Mouse (Mus musculus) limb, embryonic 12.5 days (tissue): ENCODE data around the gene 4930556J24Rik. TPM values are rescaled to one million over a fixed set of nuclear protein-coding genes. Genes with fewer than 3 reads are reported as not detected.

ENCODE experiments used
- ATAC-seq: fragments of 200-750 bp; cut with Nextera tagmentation; 2 replicates; pipeline ENCODE4 v1.8.0; 2017; ENCODE audit warnings: low read depth, moderate TSS enrichment; ENCODE audit not compliant: insufficient number of reproducible peaks, insufficient read depth, low FRiP score, low TSS enrichment
- H3K27ac ChIP-seq: fragments of 300-500 bp; sonication (generic); 2 replicates; pipeline ENCODE4 v1.5.1; 2016; ENCODE audit warnings: mild to moderate bottlenecking, moderate library complexity
- H3K27me3 ChIP-seq: fragments of 300-500 bp; sonication (generic); 2 replicates; pipeline ENCODE4 v1.6.1; 2016; ENCODE audit warnings: mild to moderate bottlenecking, moderate library complexity
- H3K36me3 ChIP-seq: fragments of 300-500 bp; sonication (generic); 2 replicates; pipeline ENCODE4 v1.6.1; 2016; ENCODE audit warnings: mild to moderate bottlenecking, moderate library complexity
- H3K4me1 ChIP-seq: fragments of 300-500 bp; sonication (generic); replicated peaks from 2 replicates; pipeline ENCODE4 v1.6.1; 2016
- H3K4me2 ChIP-seq: fragments of 300-500 bp; sonication (generic); 2 replicates; pipeline ENCODE4 v1.6.1; 2016; ENCODE audit warnings: mild to moderate bottlenecking, moderate library complexity
- H3K4me3 ChIP-seq: fragments of 300-500 bp; sonication (generic); replicated peaks from 2 replicates; pipeline ENCODE4 v1.5.1; 2016; ENCODE audit warnings: mild to moderate bottlenecking
- H3K9ac ChIP-seq: fragments of 300-500 bp; sonication (generic); replicated peaks from 2 replicates; pipeline ENCODE4 v1.6.1; 2016; ENCODE audit warnings: mild to moderate bottlenecking, moderate library complexity
- H3K9me3 ChIP-seq: fragments of 300-500 bp; sonication (generic); 2 replicates; pipeline ENCODE4 v1.6.1; 2016; ENCODE audit warnings: mild to moderate bottlenecking, moderate library complexity
- WGBS: fragments of 180-500 bp; shearing (Covaris S2); methylation state at CpG from one replicate; pipeline ENCODE4 v1.1.7; 2016; 5-methylcytosine and 5-hydroxymethylcytosine counted together
- polyA plus RNA-seq: library from polyadenylated mRNA; unstranded; fragments of >200 nt; fragmentation: Nextera tagmentation; extraction: Ambion mirVana; gene quantifications from 2 replicates; pipeline ENCODE4 v1.2.1, GENCODE M21; 2016

4930556J24Rik gene
- polyA plus RNA-seq, 1 experiment from 2014 or later, result not detected

- no peak overlapping the region for H3K4me3 ChIP-seq
- H3K36me3 ChIP-seq, result no peaks in the 10 kb centered on the region
- no peak overlapping the region for H3K4me2 ChIP-seq
- whole genome bisulfite sequencing, result 85% methylated on average over 1 of the region's 1 CpGs
- ATAC-seq, result no peak
- no peaks in the 10 kb centered on the region for H3K9me3 ChIP-seq
- no peaks in the 10 kb centered on the region for H3K27me3 ChIP-seq
- no peak overlapping the region for H3K27ac ChIP-seq
- no peaks in the 10 kb centered on the region for H3K4me1 ChIP-seq
- H3K9ac ChIP-seq, result no peak overlapping the region
Observed at GRCm38 (mm10) chr11:3905446-3905845, 71.1 kb downstream of the 4930556J24Rik start.

- no peak overlapping the region for H3K4me3 ChIP-seq
- H3K36me3 ChIP-seq, result no peaks in the 10 kb centered on the region
- H3K27ac ChIP-seq, result no peak overlapping the region
- no peaks in the 10 kb centered on the region for H3K4me1 ChIP-seq
- H3K4me2 ChIP-seq, result no peak overlapping the region
- H3K9ac ChIP-seq, result no peak overlapping the region
- no peaks in the 10 kb centered on the region for H3K27me3 ChIP-seq
- WGBS, result 78% methylated on average over 6 of the region's 6 CpGs
- no peaks in the 10 kb centered on the region for H3K9me3 ChIP-seq
- ATAC-seq, result no peak
Observed at GRCm38 (mm10) chr11:3904673-3905072, 71.9 kb downstream of the 4930556J24Rik start.

DNA sequence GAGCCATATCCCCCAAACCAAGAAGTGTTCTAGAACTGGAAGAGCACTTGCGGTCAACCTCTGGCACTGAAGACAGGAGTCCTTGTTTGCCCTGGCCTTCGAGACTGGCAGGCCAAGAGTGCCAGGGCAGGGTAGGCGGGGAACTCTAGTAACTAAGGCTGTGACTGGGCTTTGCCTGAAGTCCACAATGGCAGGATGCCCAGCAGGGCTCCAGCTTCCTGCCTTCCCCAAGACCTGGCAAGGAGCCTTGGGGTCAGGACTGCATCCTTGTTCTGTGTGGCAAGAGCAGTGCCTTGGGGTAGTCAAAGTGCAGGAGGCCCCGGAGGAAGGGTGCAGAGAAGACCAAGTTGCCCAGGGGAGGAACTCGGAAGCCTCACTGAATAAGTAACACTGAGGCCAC, 73.5 kb downstream of the 4930556J24Rik start:
- 84% methylated on average over 5 of the region's 5 CpGs for whole genome bisulfite sequencing
- no peak overlapping the region for H3K9ac ChIP-seq

GRCm38 (mm10) chr11:3902516-3902915, 74.1 kb downstream of the 4930556J24Rik start:
- ATAC-seq, result no peak
- Histone ChIP-seq H3K4me1 (no peaks in the 10 kb centered on the region), H3K9ac (no peak overlapping the region), H3K4me2 (no peak overlapping the region), H3K27me3 (no peaks in the 10 kb centered on the region), H3K4me3 (no peak overlapping the region), H3K9me3 (no peaks in the 10 kb centered on the region), H3K27ac (no peak overlapping the region), H3K36me3 (peaks cover 14% of the 10 kb centered on the region)
- 83% methylated on average over 3 of the region's 3 CpGs for WGBS

More for the DNA sequence above, 73.5 kb downstream of the 4930556J24Rik start:
- H3K4me1 ChIP-seq, result no peaks in the 10 kb centered on the region
- H3K36me3 ChIP-seq, result peaks cover 9% of the 10 kb centered on the region
- no peak overlapping the region for H3K27ac ChIP-seq
- no peaks in the 10 kb centered on the region for H3K27me3 ChIP-seq
- no peaks in the 10 kb centered on the region for H3K9me3 ChIP-seq
- H3K4me2 ChIP-seq, result no peak overlapping the region
- H3K4me3 ChIP-seq, result no peak overlapping the region
- no peak for ATAC-seq

DNA sequence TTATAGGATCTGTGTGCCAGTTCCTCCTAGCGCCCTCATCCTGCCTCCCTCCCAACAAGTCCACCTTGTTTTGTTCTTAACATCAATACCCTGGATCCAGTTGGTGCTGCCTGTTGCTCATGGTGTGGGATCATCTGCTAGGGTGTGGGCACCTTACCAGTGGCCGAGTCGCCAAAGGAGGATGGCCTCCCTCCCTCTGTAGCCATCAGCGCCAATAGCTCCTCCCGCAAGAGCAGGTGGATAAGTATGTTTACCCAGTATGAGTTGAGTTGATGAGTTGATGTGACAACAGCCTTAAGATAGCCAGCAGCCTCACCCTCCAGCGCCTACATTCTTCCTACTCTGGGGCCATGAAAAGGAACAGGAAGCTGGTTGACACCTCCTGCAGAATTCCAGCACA, 76.3 kb downstream of the 4930556J24Rik start:
- Histone ChIP-seq H3K36me3 (peaks cover 21% of the 10 kb centered on the region), H3K4me1 (no peaks in the 10 kb centered on the region), H3K27ac (no peak overlapping the region), H3K9me3 (no peaks in the 10 kb centered on the region), H3K27me3 (no peaks in the 10 kb centered on the region), H3K4me3 (no peak overlapping the region), H3K9ac (no peak overlapping the region), H3K4me2 (no peak overlapping the region)
- 79% methylated on average over 6 of the region's 6 CpGs for WGBS
- ATAC-seq, result no peak

DNA sequence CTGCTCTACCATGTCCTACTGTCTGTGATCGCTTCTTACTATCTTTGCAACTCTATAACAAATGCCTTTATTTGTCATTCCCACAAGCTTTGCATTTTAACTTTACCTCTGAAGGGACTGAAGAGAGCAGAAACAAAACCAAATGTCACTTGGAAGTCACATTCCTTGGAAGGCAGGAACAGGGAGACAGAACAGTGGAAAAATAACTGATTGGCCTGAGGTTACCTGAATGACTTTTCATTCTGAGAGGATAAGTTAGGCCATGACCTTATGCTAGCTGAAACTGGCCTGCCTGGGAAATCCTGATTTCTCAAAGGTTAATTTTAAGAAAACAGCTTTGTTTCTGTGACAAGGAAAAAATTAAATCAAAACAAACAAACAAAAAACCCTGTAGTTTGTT, 80.6 kb downstream of the 4930556J24Rik start:
- Histone ChIP-seq H3K27ac (no peak overlapping the region), H3K9ac (no peak overlapping the region), H3K4me1 (no peaks in the 10 kb centered on the region; the same call in 1 of the 2 replicates), H3K27me3 (no peaks in the 10 kb centered on the region), H3K36me3 (peaks cover 21% of the 10 kb centered on the region), H3K4me2 (0 out of 2 replicates have a peak overlapping the region, but pooled peaks have one; percentile 78), H3K4me3 (0 out of 2 replicates have a peak overlapping the region, but pooled peaks have one; percentile 54), H3K9me3 (no peaks in the 10 kb centered on the region)
- WGBS, result 84% methylated on average over 1 of the region's 1 CpGs
- no peak for ATAC-seq

GRCm38 (mm10) chr11:3895458-3895857, 81.1 kb downstream of the 4930556J24Rik start:
- Histone ChIP-seq H3K36me3 (peaks cover 21% of the 10 kb centered on the region), H3K9ac (peak overlapping the region; percentile 53), H3K27ac (peak overlapping the region; percentile 90), H3K4me3 (peak overlapping the region; percentile 54), H3K4me1 (no peaks in the 10 kb centered on the region; the same call in 1 of the 2 replicates), H3K4me2 (peak overlapping the region; percentile 78), H3K9me3 (no peaks in the 10 kb centered on the region), H3K27me3 (no peaks in the 10 kb centered on the region)
- 2% methylated on average over 10 of the region's 10 CpGs for WGBS
- no peak for ATAC-seq

- peak within 1 kb of the TSS; percentile 53 for H3K9ac ChIP-seq
- peak; percentile 96 for ATAC-seq
- H3K36me3 ChIP-seq, result peaks cover 21% of the 10 kb centered on the region
- H3K4me2 ChIP-seq, result peak within 1 kb of the TSS; percentile 78
- H3K27me3 ChIP-seq, result no peaks in the 10 kb centered on the region
- H3K4me1 ChIP-seq, result no peaks in the 10 kb centered on the region; the same call in 1 of the 2 replicates
- H3K4me3 ChIP-seq, result peak within 1 kb of the TSS; percentile 54
- WGBS, result 3% methylated on average over 46 of the region's 46 CpGs
- H3K9me3 ChIP-seq, result no peaks in the 10 kb centered on the region
- H3K27ac ChIP-seq, result peak within 1 kb of the TSS; percentile 90
Observed at GRCm38 (mm10) chr11:3894406-3895281, 81.9 kb downstream of the 4930556J24Rik start, which contains the start of the genes 4921536K21Rik and Dusp18. Gene 4921536K21Rik, minus strand, starts transcription at chr11:3895098. Gene Dusp18, plus strand, starts transcription at chr11:3895240.

- H3K27me3 ChIP-seq, result no peaks in the 10 kb centered on the region
- peak overlapping the region; percentile 78 for H3K4me2 ChIP-seq
- no peaks in the 10 kb centered on the region for H3K9me3 ChIP-seq
- peaks cover 20% of the 10 kb centered on the region for H3K36me3 ChIP-seq
- H3K4me3 ChIP-seq, result 0 out of 2 replicates have a peak overlapping the region, but pooled peaks have one; percentile 54
- no peak overlapping the region for H3K27ac ChIP-seq
- 83% methylated on average over 6 of the region's 6 CpGs for WGBS
- H3K9ac ChIP-seq, result no peak overlapping the region
- no peaks in the 10 kb centered on the region; the same call in 1 of the 2 replicates for H3K4me1 ChIP-seq
- ATAC-seq, result no peak
Observed at GRCm38 (mm10) chr11:3893970-3894369, 82.6 kb downstream of the 4930556J24Rik start.
